Mouse (Mus musculus) cerebellum, adult 18-20 months (tissue): ENCODE results near the gene Med13.

Experiments used
- DNase-seq, 2 experiments: peaks; one replicate each; pipeline ENCODE4 v3.0.0; 2021

The Med13 gene

GRCm38 (mm10) chr11:86285729-86286128, 71.7 kb downstream of the Med13 start:
- no peak for DNase-seq

- DNase-seq, result no peak
Measured at GRCm38 (mm10) chr11:86278442-86279102, 78.8 kb downstream of the Med13 start.

- peak; percentile 95 to 98 for DNase-seq
Measured at GRCm38 (mm10) chr11:86257460-86258076, 99.8 kb downstream of the Med13 start, which contains the start of gene Ints2. Gene Ints2, minus strand, starts transcription at chr11:86257575.

GRCm38 (mm10) chr11:86257054-86257453, 100.3 kb downstream of the Med13 start:
- no peak for DNase-seq

GRCm38 (mm10) chr11:86253342-86253741, 104.1 kb downstream of the Med13 start:
- DNase-seq, result no peak

- DNase-seq, result no peak
Measured at GRCm38 (mm10) chr11:86232446-86232845, 125.0 kb downstream of the Med13 start.

GRCm38 (mm10) chr11:86231781-86232350, 125.5 kb downstream of the Med13 start:
- no peak for DNase-seq

- DNase-seq, result no peak
Measured at GRCm38 (mm10) chr11:86226646-86227180, 130.7 kb downstream of the Med13 start.

GRCm38 (mm10) chr11:86225761-86226160, 131.6 kb downstream of the Med13 start:
- no peak for DNase-seq
